Mouse (Mus musculus) kidney, embryonic 15.5 days (tissue): ENCODE results near the gene Ank2. TPM values are rescaled to one million over a fixed set of nuclear protein-coding genes. Genes with fewer than 3 reads are reported as not detected.
A peak's percentile ranks its signal among the peaks of the same experiment; 100 is the strongest.

Source experiments
- ATAC-seq: fragments of 200-750 bp; cut with Nextera tagmentation; replicated peaks from 2 replicates; pipeline ENCODE4 v1.8.0; 2017; ENCODE audit warnings: moderate TSS enrichment; ENCODE audit not compliant: low FRiP score
- H3K27ac ChIP-seq: fragments of 300-500 bp; sonication (generic); 2 replicates; pipeline ENCODE4 v1.5.1; 2015; ENCODE audit warnings: mild to moderate bottlenecking, inconsistent platforms
- H3K27me3 ChIP-seq: fragments of 300-500 bp; sonication (generic); 2 replicates; pipeline ENCODE4 v1.6.1; 2015; ENCODE audit warnings: inconsistent platforms
- H3K36me3 ChIP-seq: fragments of 300-500 bp; sonication (generic); 2 replicates; pipeline ENCODE4 v1.6.1; 2015; ENCODE audit warnings: inconsistent platforms
- H3K4me1 ChIP-seq: fragments of 300-500 bp; sonication (generic); 2 replicates; pipeline ENCODE4 v1.6.1; 2015; ENCODE audit warnings: inconsistent platforms
- H3K4me2 ChIP-seq: fragments of 300-500 bp; sonication (generic); 2 replicates; pipeline ENCODE4 v1.6.1; 2015; ENCODE audit warnings: moderate library complexity, mild to moderate bottlenecking, inconsistent platforms
- H3K4me3 ChIP-seq: fragments of 300-500 bp; sonication (generic); replicated peaks from 2 replicates; pipeline ENCODE4 v1.5.1; 2015; ENCODE audit warnings: mild to moderate bottlenecking, inconsistent platforms
- H3K9ac ChIP-seq: fragments of 300-500 bp; sonication (generic); 2 replicates; pipeline ENCODE4 v1.6.1; 2015; ENCODE audit warnings: mild to moderate bottlenecking, inconsistent platforms
- H3K9me3 ChIP-seq: fragments of 300-500 bp; sonication (generic); replicated peaks from 2 replicates; pipeline ENCODE4 v1.6.1; 2016; ENCODE audit warnings: inconsistent platforms
- WGBS: fragments of 180-500 bp; shearing (Covaris S2); methylation state at CpG from one replicate; pipeline ENCODE4 v1.1.7; 2015; ENCODE audit warnings: mixed read lengths; 5-methylcytosine and 5-hydroxymethylcytosine counted together
- polyA plus RNA-seq: library from polyadenylated mRNA; unstranded; fragments of >200 nt; fragmentation: Nextera tagmentation; extraction: Ambion mirVana; gene quantifications from 2 replicates; pipeline ENCODE4 v1.2.1, GENCODE M21; 2015

Gene Ank2
- polyA plus RNA-seq, 1 experiment from 2014 or later = 12.2 TPM

DNA sequence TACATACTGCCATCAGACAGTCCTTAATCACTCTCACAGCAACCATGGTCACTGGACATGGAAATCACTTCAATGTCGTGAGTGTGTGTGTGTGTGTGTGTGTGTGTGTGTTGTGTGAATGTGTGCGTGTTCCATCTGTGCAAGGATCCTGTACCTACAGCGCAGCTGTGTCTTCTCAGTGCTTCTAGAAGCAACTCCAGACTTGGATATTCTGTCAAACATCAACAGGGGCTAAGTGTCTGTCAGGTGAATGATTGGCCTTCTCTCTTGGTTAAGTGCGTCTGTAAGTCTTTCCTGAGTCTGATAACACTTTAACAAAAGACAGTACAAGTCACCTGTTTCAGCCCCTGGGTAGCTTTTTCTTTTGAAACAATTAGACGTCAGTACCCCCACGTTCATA lies 25.0 kb downstream of the Ank2 start:
- H3K27me3 ChIP-seq = no peaks in the 10 kb centered on the region
- 77% methylated on average over 6 of the region's 6 CpGs for WGBS
- peak; percentile 65 for ATAC-seq

DNA sequence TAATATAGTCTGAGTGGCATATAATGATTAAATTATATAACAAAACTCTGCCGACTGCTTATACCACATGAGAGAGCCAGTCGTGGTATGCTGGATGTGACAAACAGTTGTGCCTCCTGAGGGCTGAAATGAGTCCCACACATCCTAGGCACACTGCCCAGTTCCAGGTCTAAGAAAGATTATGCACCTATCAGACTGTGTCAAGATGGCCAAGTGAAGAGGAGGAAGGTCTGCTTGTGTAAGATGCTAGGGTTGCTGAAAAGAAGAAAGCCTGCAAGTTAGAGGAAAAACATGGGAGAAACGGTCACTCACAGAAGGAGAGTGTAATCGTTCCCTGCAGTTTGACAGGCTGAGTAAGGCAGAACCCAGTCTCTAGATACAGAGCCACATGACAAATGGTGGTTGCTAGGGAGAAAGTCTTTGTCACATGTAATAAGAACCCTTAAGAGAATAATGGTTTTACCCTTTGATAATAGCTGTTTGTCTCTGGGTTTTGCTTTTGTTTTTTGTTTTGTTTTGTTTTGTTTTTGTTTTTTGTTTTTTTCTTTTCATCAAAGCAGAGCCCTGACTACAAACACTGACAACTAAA lies 29.9 kb downstream of the Ank2 start:
- WGBS = 57% methylated on average over 4 of the region's 4 CpGs
- Histone ChIP-seq H3K9ac (no peak overlapping the region), H3K9me3 (no peaks in the 10 kb centered on the region), H3K4me3 (no peak overlapping the region), H3K27ac (no peak overlapping the region), H3K4me1 (no peaks in the 10 kb centered on the region), H3K4me2 (no peak overlapping the region), H3K27me3 (no peaks in the 10 kb centered on the region), H3K36me3 (no peaks in the 10 kb centered on the region)
- no peak for ATAC-seq

More for the DNA sequence above, 25.0 kb downstream of the Ank2 start:
- Histone ChIP-seq H3K4me2 (no peak overlapping the region), H3K9me3 (no peaks in the 10 kb centered on the region), H3K27ac (0 out of 2 replicates have a peak overlapping the region, but pooled peaks have one; percentile 32), H3K36me3 (no peaks in the 10 kb centered on the region), H3K4me3 (no peak overlapping the region), H3K9ac (no peak overlapping the region), H3K4me1 (no peaks in the 10 kb centered on the region)

DNA sequence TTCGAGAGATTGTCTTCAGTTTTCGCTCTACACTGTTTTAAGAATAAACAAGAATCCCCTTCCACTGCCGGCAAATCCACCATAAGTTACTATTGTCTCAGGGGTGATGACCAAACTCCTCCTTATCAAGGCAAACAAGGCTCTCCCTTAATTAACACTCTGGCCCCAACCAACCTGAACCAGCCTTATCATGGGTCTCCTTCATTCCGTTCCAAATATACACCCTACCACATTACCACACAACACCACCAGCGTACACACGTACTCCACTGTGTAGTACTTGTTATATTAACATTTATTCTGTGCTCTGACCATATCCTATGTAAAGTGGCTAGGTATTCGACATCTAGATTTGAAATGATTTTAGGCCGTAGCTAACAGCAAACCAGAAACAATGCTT lies 30.6 kb downstream of the Ank2 start:
- Histone ChIP-seq H3K9me3 (no peaks in the 10 kb centered on the region), H3K4me3 (no peak overlapping the region), H3K27ac (no peak overlapping the region), H3K9ac (no peak overlapping the region), H3K4me2 (no peak overlapping the region), H3K4me1 (no peaks in the 10 kb centered on the region), H3K27me3 (peaks cover 6% of the 10 kb centered on the region; the same call in 1 of the 2 replicates), H3K36me3 (no peaks in the 10 kb centered on the region)
- no peak for ATAC-seq
- 84% methylated on average over 8 of the region's 8 CpGs for WGBS

DNA sequence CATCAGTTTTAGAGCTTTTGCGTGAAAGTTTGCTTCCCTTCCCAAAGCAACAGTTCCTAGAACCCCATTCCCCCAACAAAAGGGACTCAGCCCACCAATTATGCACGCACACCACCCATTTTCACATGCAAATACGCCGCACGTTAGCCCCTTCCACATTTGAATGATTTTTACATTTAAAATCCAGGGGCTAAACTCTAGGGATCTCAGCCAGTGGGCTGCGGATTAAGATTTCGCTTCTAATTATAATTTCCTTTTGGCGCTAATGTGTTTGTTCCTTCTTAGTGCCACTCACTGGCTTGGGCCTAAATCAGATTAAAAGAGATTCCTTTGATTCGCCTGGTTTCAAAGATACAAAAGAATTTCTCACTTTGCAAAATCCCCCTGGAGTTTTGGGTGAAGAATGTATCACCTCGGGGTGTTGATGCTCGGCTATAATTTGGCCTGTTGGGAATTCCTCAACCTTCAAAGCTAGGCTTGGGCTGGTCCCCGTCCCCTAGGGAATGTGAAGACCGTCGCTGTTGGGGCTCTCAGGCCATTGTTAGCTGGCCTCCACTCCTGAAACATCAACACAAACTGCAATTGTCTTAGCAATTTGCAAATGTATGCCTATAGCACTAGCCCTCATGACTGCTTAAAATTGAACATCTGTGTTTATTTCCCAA lies 35.2 kb downstream of the Ank2 start:
- 46% methylated on average over 14 of the region's 14 CpGs for WGBS
- no peak overlapping the region for H3K4me2 ChIP-seq

DNA sequence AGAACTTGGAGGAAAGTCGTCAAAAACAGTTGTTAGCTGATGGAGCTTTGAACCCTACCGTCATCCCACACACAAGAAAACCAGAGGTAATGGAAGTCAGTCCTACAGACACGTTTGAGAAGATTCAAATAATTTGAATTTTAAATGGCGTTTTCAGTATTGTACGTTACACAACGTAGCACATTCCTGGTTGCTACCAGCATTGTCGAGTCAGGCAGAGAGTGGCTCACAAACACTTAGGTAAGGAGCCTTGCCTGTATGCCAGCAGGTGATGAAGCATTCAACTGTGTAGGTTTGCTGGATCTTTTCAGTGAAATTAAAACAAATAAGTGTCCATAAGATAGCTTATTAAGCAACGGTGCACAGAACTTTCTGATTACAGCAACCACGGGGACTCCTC lies 36.0 kb downstream of the Ank2 start:
- Histone ChIP-seq H3K27ac (no peak overlapping the region), H3K27me3 (peaks cover 20% of the 10 kb centered on the region), H3K4me2 (no peak overlapping the region), H3K9ac (no peak overlapping the region), H3K9me3 (no peaks in the 10 kb centered on the region), H3K4me3 (no peak overlapping the region), H3K36me3 (no peaks in the 10 kb centered on the region), H3K4me1 (0 out of 2 replicates have a peak, but pooled peaks cover 14% of the 10 kb centered on the region)
- WGBS = 44% methylated on average over 9 of the region's 9 CpGs
- no peak for ATAC-seq

More for the DNA sequence above, 35.2 kb downstream of the Ank2 start:
- Histone ChIP-seq H3K9me3 (no peaks in the 10 kb centered on the region), H3K4me1 (0 out of 2 replicates have a peak, but pooled peaks cover 7% of the 10 kb centered on the region), H3K27ac (no peak overlapping the region), H3K27me3 (peaks cover 18% of the 10 kb centered on the region), H3K9ac (no peak overlapping the region), H3K36me3 (no peaks in the 10 kb centered on the region), H3K4me3 (no peak overlapping the region)
- no peak for ATAC-seq

DNA sequence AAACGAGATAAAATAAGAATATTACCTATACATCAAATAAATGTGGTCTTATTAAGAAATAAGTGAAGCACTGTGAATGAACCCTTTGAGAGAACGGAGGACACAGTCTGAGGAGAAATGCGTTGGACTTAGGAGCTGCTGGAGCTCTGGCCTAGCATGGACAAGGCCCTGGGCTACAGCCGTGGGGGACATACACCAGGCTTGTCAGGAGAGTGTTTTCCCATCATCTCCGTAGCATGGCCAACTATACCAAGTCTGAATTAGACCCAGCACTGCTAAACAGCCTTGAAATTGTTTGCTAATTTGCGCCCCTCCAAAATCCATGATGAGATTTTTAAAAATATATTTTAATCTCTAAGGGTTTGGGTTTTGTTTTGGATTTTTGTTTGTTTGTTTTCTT lies 36.7 kb downstream of the Ank2 start:
- no peaks in the 10 kb centered on the region for H3K36me3 ChIP-seq
- 0 out of 2 replicates have a peak, but pooled peaks cover 16% of the 10 kb centered on the region for H3K4me1 ChIP-seq
- H3K9ac ChIP-seq = no peak overlapping the region
- 76% methylated on average over 6 of the region's 6 CpGs for WGBS
- H3K4me3 ChIP-seq = no peak overlapping the region
- no peaks in the 10 kb centered on the region for H3K9me3 ChIP-seq
- no peak overlapping the region for H3K4me2 ChIP-seq
- no peak overlapping the region for H3K27ac ChIP-seq
- peaks cover 20% of the 10 kb centered on the region for H3K27me3 ChIP-seq
- ATAC-seq = no peak

DNA sequence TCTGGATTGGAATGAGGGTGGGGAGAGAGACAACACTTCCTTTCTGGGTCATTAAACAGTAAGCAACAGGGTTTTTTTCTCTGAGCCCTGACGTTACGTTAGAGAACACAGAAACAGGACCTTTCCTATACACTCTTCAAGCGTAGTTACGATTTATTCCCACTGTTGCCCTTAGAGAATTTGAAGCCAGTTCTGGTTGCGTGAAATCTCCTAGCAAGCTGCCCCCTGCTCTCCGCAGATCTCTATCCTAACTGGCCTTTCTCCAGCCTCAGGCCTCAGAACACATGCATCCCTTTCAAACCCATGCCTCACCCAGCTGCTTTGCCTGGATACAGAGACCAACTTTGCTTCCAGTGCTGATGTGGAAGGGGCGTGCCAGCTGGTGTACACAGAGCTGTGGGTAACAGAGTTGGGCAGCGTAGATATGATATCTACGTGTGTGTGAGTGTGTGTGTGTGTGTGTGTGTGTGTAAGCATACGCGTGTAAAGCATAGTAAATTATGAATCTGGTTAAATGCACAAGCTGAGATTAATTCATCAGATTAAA lies 38.2 kb downstream of the Ank2 start:
- Histone ChIP-seq H3K36me3 (no peaks in the 10 kb centered on the region), H3K4me2 (no peak overlapping the region), H3K4me3 (no peak overlapping the region), H3K9me3 (no peaks in the 10 kb centered on the region), H3K27me3 (peaks cover 20% of the 10 kb centered on the region), H3K4me1 (0 out of 2 replicates have a peak, but pooled peaks cover 16% of the 10 kb centered on the region), H3K9ac (no peak overlapping the region), H3K27ac (no peak overlapping the region)
- WGBS = 54% methylated on average over 11 of the region's 11 CpGs
- ATAC-seq = no peak

DNA sequence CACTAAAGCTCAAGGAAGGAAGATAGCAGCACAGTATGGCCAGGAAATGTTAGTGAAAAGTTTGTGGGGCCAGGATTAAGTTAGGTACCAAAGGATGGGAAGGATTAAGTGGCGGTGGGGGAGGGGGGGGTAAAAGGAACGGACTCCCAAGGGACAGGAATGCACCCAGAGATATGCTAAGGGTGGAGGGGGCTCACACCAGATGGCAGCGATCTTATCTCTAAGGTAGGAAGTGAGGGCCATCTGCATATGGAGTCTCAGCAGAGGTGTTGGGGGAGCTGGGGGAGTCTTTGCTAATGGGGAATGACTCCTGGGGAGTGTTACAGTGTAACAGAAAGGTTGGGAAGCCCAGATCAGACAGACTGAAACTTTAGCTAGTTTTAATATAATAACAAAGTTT lies 39.3 kb downstream of the Ank2 start:
- no peaks in the 10 kb centered on the region for H3K36me3 ChIP-seq
- H3K4me3 ChIP-seq = no peak overlapping the region
- H3K9ac ChIP-seq = no peak overlapping the region
- H3K27ac ChIP-seq = no peak overlapping the region
- H3K4me2 ChIP-seq = no peak overlapping the region
- H3K9me3 ChIP-seq = no peaks in the 10 kb centered on the region
- 26% methylated on average over 3 of the region's 3 CpGs for WGBS
- no peak for ATAC-seq
- H3K27me3 ChIP-seq = peaks cover 20% of the 10 kb centered on the region
- H3K4me1 ChIP-seq = 0 out of 2 replicates have a peak, but pooled peaks cover 16% of the 10 kb centered on the region

DNA sequence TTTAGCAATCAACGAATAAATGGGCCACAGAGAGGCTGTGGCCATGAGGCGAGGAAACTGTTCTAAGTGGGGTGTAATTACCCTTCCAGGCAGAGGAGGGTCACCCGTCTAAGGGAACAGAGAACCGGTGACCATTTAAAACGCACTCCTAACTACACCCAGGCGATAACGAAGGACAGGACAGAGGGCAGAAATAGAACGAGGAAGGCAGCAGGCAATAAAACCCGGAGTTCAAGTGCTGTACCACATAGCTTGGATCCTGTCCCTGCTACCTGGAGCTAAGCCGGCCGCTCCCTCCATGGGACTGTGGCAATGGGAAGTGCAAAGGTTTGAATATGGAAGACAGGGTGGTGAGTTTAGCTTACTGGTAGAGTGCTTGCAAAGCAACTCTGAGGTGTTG lies 40.2 kb downstream of the Ank2 start:
- no peak for ATAC-seq
- Histone ChIP-seq H3K4me3 (no peak overlapping the region), H3K27ac (no peak overlapping the region), H3K4me2 (no peak overlapping the region), H3K4me1 (0 out of 2 replicates have a peak, but pooled peaks cover 16% of the 10 kb centered on the region), H3K9ac (no peak overlapping the region), H3K36me3 (no peaks in the 10 kb centered on the region), H3K27me3 (peaks cover 17% of the 10 kb centered on the region), H3K9me3 (no peaks in the 10 kb centered on the region)
- 24% methylated on average over 11 of the region's 11 CpGs for WGBS

DNA sequence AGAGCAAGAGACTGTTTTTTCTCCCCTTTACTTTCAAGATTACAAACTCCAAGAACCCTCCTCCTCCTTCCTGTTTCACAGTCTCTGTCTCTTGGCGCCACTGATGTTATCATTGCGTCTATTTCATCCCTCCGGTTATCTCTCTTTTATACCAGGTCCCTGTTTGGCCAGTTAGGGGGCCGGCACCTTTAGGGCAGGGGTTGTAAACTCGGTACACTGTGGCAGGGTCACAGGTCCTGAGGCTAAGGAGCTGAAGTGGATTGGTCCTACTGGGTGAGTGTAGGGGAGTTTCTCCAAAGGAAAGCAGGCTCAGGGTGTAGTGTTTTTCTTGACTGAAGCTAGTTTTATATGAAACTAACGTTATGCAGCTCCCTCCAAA lies 40.7 kb downstream of the Ank2 start:
- Histone ChIP-seq H3K27me3 (peaks cover 13% of the 10 kb centered on the region), H3K27ac (no peak overlapping the region), H3K4me2 (no peak overlapping the region), H3K4me1 (0 out of 2 replicates have a peak, but pooled peaks cover 16% of the 10 kb centered on the region), H3K4me3 (no peak overlapping the region), H3K9ac (no peak overlapping the region), H3K9me3 (no peaks in the 10 kb centered on the region), H3K36me3 (no peaks in the 10 kb centered on the region)
- no peak for ATAC-seq
- WGBS = 15% methylated on average over 6 of the region's 6 CpGs

DNA sequence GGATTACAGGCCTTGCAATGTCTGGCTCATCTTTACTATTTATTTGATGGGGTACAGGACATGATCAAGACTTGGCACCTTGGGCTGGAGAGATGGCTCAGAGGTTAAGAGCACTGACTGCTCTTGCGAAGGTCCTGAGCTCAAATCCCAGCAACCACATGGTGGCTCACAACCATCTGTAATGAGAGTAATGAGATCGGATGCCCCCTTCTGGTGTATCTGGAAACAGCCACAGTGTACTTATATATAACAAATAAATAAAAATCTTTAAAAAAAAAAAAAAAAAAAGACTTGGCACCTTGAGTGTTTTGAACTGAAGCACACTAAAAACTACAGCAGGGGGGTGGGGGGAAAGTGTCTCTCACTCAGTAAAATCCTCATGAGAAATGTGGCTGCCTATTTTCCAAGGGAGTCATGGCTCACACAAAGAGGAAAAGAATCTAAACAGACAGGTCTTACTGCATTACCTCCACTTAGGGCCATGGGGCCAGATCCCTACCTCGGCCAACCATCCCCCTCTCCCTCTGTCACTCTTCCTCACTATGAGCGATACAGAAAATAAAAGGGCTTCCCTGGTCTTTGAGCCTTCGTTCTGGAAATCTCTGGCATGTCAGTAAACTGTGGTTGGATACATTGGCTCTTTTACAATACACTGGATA lies 41.3 kb downstream of the Ank2 start:
- Histone ChIP-seq H3K4me2 (no peak overlapping the region), H3K9me3 (no peaks in the 10 kb centered on the region), H3K36me3 (no peaks in the 10 kb centered on the region), H3K9ac (no peak overlapping the region), H3K4me1 (0 out of 2 replicates have a peak, but pooled peaks cover 16% of the 10 kb centered on the region), H3K4me3 (no peak overlapping the region), H3K27ac (no peak overlapping the region), H3K27me3 (peaks cover 10% of the 10 kb centered on the region)
- 28% methylated on average over 5 of the region's 5 CpGs for WGBS
- ATAC-seq = no peak

DNA sequence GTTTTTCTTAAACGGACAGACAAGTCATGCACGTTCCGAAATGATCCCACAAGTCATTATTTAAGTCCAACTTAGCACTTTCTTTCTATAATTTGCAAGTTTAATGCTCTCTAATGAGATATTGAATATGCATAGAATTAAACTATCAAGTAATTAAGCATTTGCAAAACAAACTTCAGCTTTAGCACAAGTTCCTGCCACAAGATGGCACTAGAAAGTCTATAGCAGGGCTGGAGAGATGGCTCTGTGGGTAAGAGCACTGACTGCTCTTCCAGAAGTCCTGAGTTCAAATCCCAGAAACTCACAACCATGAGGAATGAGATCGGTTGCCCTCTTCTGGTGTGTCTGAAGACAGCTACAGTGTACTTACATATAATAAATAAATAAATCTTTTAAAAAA lies 45.4 kb downstream of the Ank2 start:
- H3K4me3 ChIP-seq = no peak overlapping the region
- H3K4me1 ChIP-seq = 0 out of 2 replicates have a peak, but pooled peaks cover 7% of the 10 kb centered on the region
- no peaks in the 10 kb centered on the region for H3K36me3 ChIP-seq
- no peak overlapping the region for H3K27ac ChIP-seq
- H3K27me3 ChIP-seq = no peaks in the 10 kb centered on the region
- no peak for ATAC-seq
- H3K9me3 ChIP-seq = no peaks in the 10 kb centered on the region
- 67% methylated on average over 4 of the region's 4 CpGs for WGBS
- H3K9ac ChIP-seq = no peak overlapping the region
- H3K4me2 ChIP-seq = no peak overlapping the region
